Mouse (Mus musculus): ENCODE measurements around the gene 1700001C19Rik. TPM values are rescaled to one million over a fixed set of nuclear protein-coding genes. Genes with fewer than 3 reads are reported as not detected.
A peak's percentile ranks its signal among the peaks of the same experiment; 100 is the strongest.

The 1700001C19Rik gene
- total RNA-seq, 1 experiment from 2014 or later: 0.82 TPM

- DNase-seq: no peak
Observed at GRCm38 (mm10) chr17:47462209-47462608, 25.0 kb upstream of the 1700001C19Rik start.

- DNase-seq: no peak
Observed at GRCm38 (mm10) chr17:47461688-47462087, 24.5 kb upstream of the 1700001C19Rik start.

GRCm38 (mm10) chr17:47459341-47459919, 22.3 kb upstream of the 1700001C19Rik start:
- DNase-seq: no peak

- no peak for DNase-seq
Observed at GRCm38 (mm10) chr17:47458936-47459335, 21.8 kb upstream of the 1700001C19Rik start.

- DNase-seq: no peak
Observed at GRCm38 (mm10) chr17:47458310-47458709, 21.1 kb upstream of the 1700001C19Rik start.

- DNase-seq: peak; percentile 34
Observed at GRCm38 (mm10) chr17:47454675-47455074, 17.5 kb upstream of the 1700001C19Rik start.

- no peak for DNase-seq
Observed at GRCm38 (mm10) chr17:47452886-47453285, 15.7 kb upstream of the 1700001C19Rik start.

- DNase-seq: peak; percentile 49
Observed at GRCm38 (mm10) chr17:47450880-47451565, 13.8 kb upstream of the 1700001C19Rik start.

GRCm38 (mm10) chr17:47450239-47450638, 13.1 kb upstream of the 1700001C19Rik start:
- no peak for DNase-seq

- no peak for DNase-seq
Observed at GRCm38 (mm10) chr17:47449432-47449831, 12.3 kb upstream of the 1700001C19Rik start.

GRCm38 (mm10) chr17:47448523-47449372, 11.6 kb upstream of the 1700001C19Rik start:
- no peak for DNase-seq

GRCm38 (mm10) chr17:47446561-47446960, 9.4 kb upstream of the 1700001C19Rik start:
- DNase-seq: no peak

GRCm38 (mm10) chr17:47446025-47446424, 8.8 kb upstream of the 1700001C19Rik start:
- DNase-seq: no peak

GRCm38 (mm10) chr17:47445518-47445917, 8.3 kb upstream of the 1700001C19Rik start:
- DNase-seq: no peak

GRCm38 (mm10) chr17:47444113-47444512, 6.9 kb upstream of the 1700001C19Rik start:
- no peak for DNase-seq

- DNase-seq: no peak
Observed at GRCm38 (mm10) chr17:47442271-47442670, 5.1 kb upstream of the 1700001C19Rik start.

- DNase-seq: no peak
Observed at GRCm38 (mm10) chr17:47441296-47442051, 4.3 kb upstream of the 1700001C19Rik start.

- DNase-seq: no peak
Observed at GRCm38 (mm10) chr17:47440359-47440890, 3.2 kb upstream of the 1700001C19Rik start.

- no peak for DNase-seq
Observed at GRCm38 (mm10) chr17:47439396-47440028, 2.3 kb upstream of the 1700001C19Rik start.

GRCm38 (mm10) chr17:47438611-47439010, 1.4 kb upstream of the 1700001C19Rik start:
- no peak for DNase-seq

- no peak for DNase-seq
Observed at GRCm38 (mm10) chr17:47436156-47436906, 845 bp downstream of the 1700001C19Rik start, which contains the start of gene AI661453. Gene AI661453 (plus strand): TSS chr17:47436615.
